Mouse (Mus musculus) A20 (cell line): ENCODE results near the gene Klk1b8.
"Not testable (repeated sequence)": the region's sequence is repeated elsewhere in the genome, so short reads cannot be mapped to it uniquely, and the experiment has no call there.

Source experiments
- DNase-seq: peaks from one replicate; pipeline ENCODE4 v3.0.0-alpha.2; 2011; ENCODE audit warnings: low read depth, low spot score

Klk1b8 gene

GRCm38 (mm10) chr7:43995577-43995976 is 45.1 kb downstream of the Klk1b8 start, which contains the start of gene Klk1b11:
TSS of gene Klk1b11 (plus strand) at chr7:43995877.
- DNase-seq, result not testable (repeated sequence)
